Mouse (Mus musculus): ENCODE data around the gene B3gntl1.

DNA sequence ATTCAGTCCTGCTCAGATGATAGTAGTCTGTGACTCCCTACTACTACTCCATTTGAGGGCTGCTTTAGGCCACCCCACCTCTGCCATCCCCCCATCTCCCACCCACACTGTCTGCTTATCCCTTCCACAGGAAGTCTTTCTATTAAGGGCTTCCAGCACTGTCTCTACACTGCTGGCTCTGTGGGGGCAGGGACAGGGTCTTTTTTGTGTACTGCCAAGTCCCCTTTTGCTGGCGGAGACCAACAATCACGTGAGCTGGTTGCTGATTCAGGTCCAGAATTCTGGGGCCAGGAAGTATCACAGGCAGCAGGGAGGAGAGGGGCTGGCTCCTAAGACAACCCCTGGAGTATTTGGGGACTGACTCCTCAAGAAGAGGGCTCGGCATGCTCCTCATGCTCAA lies 10.3 kb upstream of the B3gntl1 start:
- no peak for TF ChIP-seq CTCF (IDR thresholded peaks at IDR 0.05; ENCODE audit: borderline replicate concordance, insufficient read depth, low read depth, low read length)
- TF ChIP-seq POLR2A (IDR thresholded peaks at IDR 0.05; ENCODE audit: borderline replicate concordance, insufficient read depth, low read length) = no peak
